33 mouse cellular contexts compared by ENCODE assay signal in genomic region chr1:87101411-87101810, GRCm38 (mm10). TPM values are rescaled to one million over a fixed set of nuclear protein-coding genes. Genes with fewer than 3 reads are reported as not detected.
DNase-seq lines count a peak whose midpoint lies in the region; ATAC-seq and TF ChIP-seq lines count a peak whose summit lies in the region.
"Had no signal": no experiment of that assay in that cellular context is flagged by ENCODE, and none has a peak within 500 bp of the region (broad histone marks: within the 10 kb centered on the region; RNA-seq: fewer than 3 reads in every experiment).

Gene Alpi (minus strand): TSS chr1:87101606.

- H3K4me1 ChIP-seq in intestine, postnatal 0 days (replicated peaks; ENCODE audit: control insufficient read depth, insufficient read depth, low read length), result no peaks in the 10 kb centered on the region
- H3K4me1 ChIP-seq in stomach, embryonic 15.5 days, result no peaks in the 10 kb centered on the region
- H3K4me1 ChIP-seq in midbrain, embryonic 10.5 days, result peaks cover 14% of the 10 kb centered on the region
- H3K4me1 ChIP-seq: heart, embryonic 12.5 days had no signal

- peak; percentile 73 for DNase-seq in heart, adult 11 months
- DNase-seq in heart, postnatal 4 days, result no peak
- DNase-seq in ovary, postnatal 10 days (ENCODE audit: low spot score), result no peak
- no peak for DNase-seq in kidney, adult 9 months
- DNase-seq in midbrain, embryonic 10.5 days (ENCODE audit: low spot score), result no peak
- DNase-seq: adrenal gland, adult 2 months; cerebellum, adult 11 months; cerebellum, adult 2 months; cerebellum, postnatal 14 days; forebrain, postnatal 0 days; gastrocnemius, adult 2 months; gastrocnemius, postnatal 14 days; heart, adult 18-20 months; heart, postnatal 10 days; heart, postnatal 36 days had no signal

- no peaks in the 10 kb centered on the region for H3K27me3 ChIP-seq in intestine, postnatal 0 days (replicated peaks; ENCODE audit: control insufficient read depth, insufficient read depth, low read length)
- H3K27me3 ChIP-seq in stomach, embryonic 15.5 days (replicated peaks), result 0 out of 2 replicates have a peak, but pooled peaks cover 4% of the 10 kb centered on the region
- peaks cover 38% of the 10 kb centered on the region for H3K27me3 ChIP-seq in midbrain, embryonic 10.5 days (ENCODE audit: low read depth, poor library complexity, severe bottlenecking)

- TF ChIP-seq CTCF in intestine, postnatal 0 days (IDR thresholded peaks at IDR 0.05; ENCODE audit: low read depth), result no peak

- peak within 1 kb of the TSS; percentile 50 for H3K9ac ChIP-seq in intestine, postnatal 0 days (ENCODE audit: low read depth, low read length)
- H3K9ac ChIP-seq in stomach, embryonic 15.5 days, result no peak within 1 kb of the TSS
- H3K9ac ChIP-seq: embryonic facial prominence, embryonic 12.5 days; embryonic facial prominence, embryonic 15.5 days; forebrain, postnatal 0 days; heart, embryonic 12.5 days; heart, embryonic 15.5 days; hindbrain, embryonic 14.5 days had no signal

- H3K36me3 ChIP-seq in intestine, postnatal 0 days (ENCODE audit: control insufficient read depth, insufficient read depth), result peaks cover 13% of the 10 kb centered on the region
- no peaks in the 10 kb centered on the region for H3K36me3 ChIP-seq in stomach, embryonic 15.5 days
- no peaks in the 10 kb centered on the region for H3K36me3 ChIP-seq in midbrain, embryonic 10.5 days
- H3K36me3 ChIP-seq: embryonic facial prominence, embryonic 12.5 days; embryonic facial prominence, embryonic 15.5 days; heart, embryonic 12.5 days; heart, embryonic 15.5 days had no signal

- peak; percentile 78 for ATAC-seq in intestine, postnatal 0 days
- ATAC-seq in stomach, embryonic 15.5 days (ENCODE audit: insufficient read depth, low FRiP score, low read depth), result no peak; the same call in 1 of the 2 replicates
- ATAC-seq in inflammation-experienced regulatory T-cells, adult 6 months, result no peak
- ATAC-seq: forebrain, embryonic 14.5 days; forebrain, postnatal 0 days; hindbrain, postnatal 0 days; Patski had no signal

- peak within 1 kb of the TSS; percentile 35 for H3K4me3 ChIP-seq in intestine, postnatal 0 days (ENCODE audit: low read depth, low read length)
- no peak within 1 kb of the TSS for H3K4me3 ChIP-seq in stomach, embryonic 15.5 days (replicated peaks)
- H3K4me3 ChIP-seq in midbrain, embryonic 10.5 days, result no peak within 1 kb of the TSS
- H3K4me3 ChIP-seq: embryonic facial prominence, embryonic 12.5 days; embryonic facial prominence, embryonic 15.5 days; gastrocnemius, adult 2 months; heart, embryonic 12.5 days; heart, embryonic 15.5 days had no signal

- peak within 1 kb of the TSS; percentile 92 for H3K27ac ChIP-seq in intestine, postnatal 0 days (ENCODE audit: low read depth, low read length)
- no peak within 1 kb of the TSS for H3K27ac ChIP-seq in stomach, embryonic 15.5 days
- H3K27ac ChIP-seq in midbrain, embryonic 10.5 days (replicated peaks), result no peak within 1 kb of the TSS
- H3K27ac ChIP-seq: embryonic facial prominence, embryonic 12.5 days; embryonic facial prominence, embryonic 15.5 days; gastrocnemius, adult 2 months; heart, embryonic 15.5 days; hindbrain, embryonic 14.5 days; hindbrain, postnatal 0 days had no signal

- no peaks in the 10 kb centered on the region for H3K9me3 ChIP-seq in intestine, postnatal 0 days (ENCODE audit: control insufficient read depth)
- no peaks in the 10 kb centered on the region for H3K9me3 ChIP-seq in stomach, embryonic 15.5 days
- H3K9me3 ChIP-seq in midbrain, embryonic 10.5 days (replicated peaks), result no peaks in the 10 kb centered on the region
- H3K9me3 ChIP-seq: embryonic facial prominence, embryonic 12.5 days; embryonic facial prominence, embryonic 15.5 days; heart, embryonic 12.5 days; heart, embryonic 15.5 days had no signal

- 48% methylated on average over 1 of the region's 1 CpGs for WGBS in intestine, postnatal 0 days
- WGBS in stomach, embryonic 15.5 days, result 83% methylated on average over 1 of the region's 1 CpGs
- WGBS in midbrain, embryonic 10.5 days, result 88% methylated on average over 1 of the region's 1 CpGs

- peak within 1 kb of the TSS; percentile 61 for H3K4me2 ChIP-seq in intestine, postnatal 0 days (replicated peaks; ENCODE audit: low read depth)
- no peak within 1 kb of the TSS for H3K4me2 ChIP-seq in stomach, embryonic 15.5 days
- H3K4me2 ChIP-seq: embryonic facial prominence, embryonic 12.5 days; embryonic facial prominence, embryonic 15.5 days; heart, embryonic 12.5 days; heart, embryonic 15.5 days; hindbrain, embryonic 14.5 days had no signal

RNA-seq across cellular contexts. Expression of gene Alpi, which starts in this region (rescaled TPM):
- total RNA-seq in heart, postnatal 4 days (2021), result not detected
- 1,275 and 1,389 TPM in 2 replicates for polyA plus RNA-seq in intestine, postnatal 0 days (2015; fragmentation: Nextera tagmentation; extraction: Ambion mirVana)
- polyA plus RNA-seq in stomach, embryonic 15.5 days (2015; fragmentation: Nextera tagmentation; extraction: Ambion mirVana), result 26.6 and 33.3 TPM in 2 replicates
- polyA plus RNA-seq in inflammation-experienced regulatory T-cells, adult 6 months (2017; shearing (Covaris generic)), result not detected
- not detected in 2 replicates for polyA plus RNA-seq in midbrain, embryonic 10.5 days (2016; fragmentation: Nextera tagmentation; extraction: Ambion mirVana)
- total RNA-seq: adrenal gland, adult 2 months; adrenal gland, postnatal 14 days; adrenal gland, postnatal 4 days; ES-E14; forebrain, postnatal 0 days; gastrocnemius, adult 2 months; gastrocnemius, postnatal 14 days; gastrocnemius, postnatal 4 days; heart, adult 18-20 months; heart, postnatal 10 days; heart, postnatal 36 days; hindbrain, postnatal 0 days had no signal
- polyA plus RNA-seq: cerebellum, adult 2 months; embryonic facial prominence, embryonic 12.5 days; embryonic facial prominence, embryonic 15.5 days; forebrain, embryonic 11.5 days; forebrain, embryonic 14.5 days; forebrain, postnatal 0 days; frontal cortex, adult 2 months; heart, embryonic 12.5 days; heart, embryonic 15.5 days; hindbrain, embryonic 11.5 days; hindbrain, embryonic 14.5 days; hindbrain, postnatal 0 days had no signal

Comparison
In these comparisons a context has a peak if more than half of its experiments do, and no peak if none do; other contexts are left out.
1. RNA of gene Alpi (polyA plus RNA-seq): 1,275 to 1,389 TPM in intestine, postnatal 0 days; 26.6 to 33.3 TPM in stomach, embryonic 15.5 days, not detected in inflammation-experienced regulatory T-cells, adult 6 months and not detected in midbrain, embryonic 10.5 days; every median in the first group is over 10 times any median in the second.